Mouse (Mus musculus): ENCODE measurements at regions not wholly inside any gene's neighbourhood (a gene's known extent, or its start where the extent isn't known, plus 50 kb on each side); places are given as distances from the start of the nearest gene placed in this dataset.

- CTCF ChIA-PET: no interaction called here
Observed at GRCm38 (mm10) chr14:64594811-64595522, 490.9 kb downstream of the Prss52 start.

GRCm38 (mm10) chr14:64595523-64595889 lies 491.4 kb downstream of the Prss52 start:
- CTCF ChIA-PET: no interaction called here

- CTCF ChIA-PET: no interaction called here
Observed at GRCm38 (mm10) chr14:64595891-64596290, 491.8 kb downstream of the Prss52 start.

- CTCF ChIA-PET: no interaction called here
Observed at GRCm38 (mm10) chr14:64597218-64597617, 493.1 kb downstream of the Prss52 start.

All from spleen, embryonic (tissue).